Mouse (Mus musculus) hindbrain, embryonic 10.5 days (tissue): ENCODE measurements around the gene Ptgdr2. TPM values are rescaled to one million over a fixed set of nuclear protein-coding genes. Genes with fewer than 3 reads are reported as not detected.
A peak's percentile ranks its signal among the peaks of the same experiment; 100 is the strongest.

Source experiments
- DNase-seq: peaks from one replicate; pipeline ENCODE4 v3.0.0-alpha.2; 2017; ENCODE audit warnings: low spot score
- H3K27ac ChIP-seq: fragments of 300-500 bp; sonication (generic); 2 replicates; pipeline ENCODE4 v1.5.1; 2016; ENCODE audit warnings: mild to moderate bottlenecking, moderate library complexity
- H3K27me3 ChIP-seq: fragments of 300-500 bp; sonication (generic); 2 replicates; pipeline ENCODE4 v1.6.1; 2016; ENCODE audit warnings: mild to moderate bottlenecking; ENCODE audit not compliant: poor library complexity, insufficient read depth, severe bottlenecking
- H3K36me3 ChIP-seq: fragments of 300-500 bp; sonication (generic); 2 replicates; pipeline ENCODE4 v1.6.1; 2016; ENCODE audit warnings: mild to moderate bottlenecking, moderate library complexity
- H3K4me1 ChIP-seq: fragments of 300-500 bp; sonication (generic); replicated peaks from 2 replicates; pipeline ENCODE4 v1.6.1; 2016; ENCODE audit warnings: mild to moderate bottlenecking
- H3K4me3 ChIP-seq: fragments of 300-500 bp; sonication (generic); 2 replicates; pipeline ENCODE4 v1.5.1; 2016; ENCODE audit warnings: mild to moderate bottlenecking, moderate library complexity
- H3K9me3 ChIP-seq: fragments of 300-500 bp; sonication (generic); 2 replicates; pipeline ENCODE4 v1.6.1; 2016; ENCODE audit warnings: mild to moderate bottlenecking, moderate library complexity
- WGBS: fragments of 180-500 bp; shearing (Covaris S2); methylation state at CpG from one replicate; pipeline ENCODE4 v1.1.7; 2016; 5-methylcytosine and 5-hydroxymethylcytosine counted together
- polyA plus RNA-seq: library from polyadenylated mRNA; unstranded; fragments of >200 nt; fragmentation: Nextera tagmentation; extraction: Ambion mirVana; gene quantifications from 2 replicates; pipeline ENCODE4 v1.2.1, GENCODE M21; 2016

Ptgdr2 gene
- polyA plus RNA-seq, 1 experiment from 2014 or later, result not detected

- Histone ChIP-seq H3K9me3 (no peaks in the 10 kb centered on the region), H3K27ac (peak overlapping the region; percentile 93), H3K27me3 (peaks cover 10% of the 10 kb centered on the region), H3K4me3 (peak overlapping the region; percentile 56), H3K4me1 (peaks cover 20% of the 10 kb centered on the region), H3K36me3 (peaks cover 38% of the 10 kb centered on the region)
- 17% methylated on average over 37 of the region's 37 CpGs for WGBS
- DNase-seq, result peak; percentile 89
Observed at GRCm38 (mm10) chr19:10940097-10940800, 3.3 kb downstream of the Ptgdr2 start.

- Histone ChIP-seq H3K36me3 (peaks cover 44% of the 10 kb centered on the region), H3K9me3 (no peaks in the 10 kb centered on the region), H3K4me1 (peaks cover 20% of the 10 kb centered on the region), H3K27me3 (peaks cover 10% of the 10 kb centered on the region), H3K4me3 (peak overlapping the region; percentile 56), H3K27ac (peak overlapping the region; percentile 93)
- DNase-seq, result peak; percentile 73
- WGBS, result 1% methylated on average over 40 of the region's 40 CpGs
Observed at GRCm38 (mm10) chr19:10940801-10941457, 4.0 kb downstream of the Ptgdr2 start.

- Histone ChIP-seq H3K36me3 (peaks cover 55% of the 10 kb centered on the region), H3K27me3 (peaks cover 10% of the 10 kb centered on the region), H3K4me1 (peaks cover 44% of the 10 kb centered on the region), H3K9me3 (no peaks in the 10 kb centered on the region), H3K4me3 (no peak overlapping the region), H3K27ac (no peak overlapping the region)
- DNase-seq, result no peak
- WGBS, result 83% methylated on average over 3 of the region's 3 CpGs
Observed at GRCm38 (mm10) chr19:10943955-10944354, 7.0 kb downstream of the Ptgdr2 start.

- H3K4me3 ChIP-seq, result peak overlapping the region; percentile 98
- 88% methylated on average over 3 of the region's 3 CpGs for WGBS
Observed at GRCm38 (mm10) chr19:10946506-10946905, 9.5 kb downstream of the Ptgdr2 start.

GRCm38 (mm10) chr19:10947219-10947618 lies 10.3 kb downstream of the Ptgdr2 start:
- H3K4me3 ChIP-seq, result peak overlapping the region; percentile 98
- H3K27ac ChIP-seq, result no peak overlapping the region
- peaks cover 48% of the 10 kb centered on the region for H3K36me3 ChIP-seq
- no peaks in the 10 kb centered on the region for H3K27me3 ChIP-seq
- no peak for DNase-seq
- WGBS, result 90% methylated on average over 5 of the region's 5 CpGs
- H3K4me1 ChIP-seq, result peaks cover 39% of the 10 kb centered on the region
- H3K9me3 ChIP-seq, result no peaks in the 10 kb centered on the region

More at GRCm38 (mm10) chr19:10946506-10946905, 9.5 kb downstream of the Ptgdr2 start:
- peaks cover 5% of the 10 kb centered on the region; the same call in 1 of the 2 replicates for H3K27me3 ChIP-seq
- no peaks in the 10 kb centered on the region for H3K9me3 ChIP-seq
- no peak for DNase-seq
- no peak overlapping the region for H3K27ac ChIP-seq
- peaks cover 55% of the 10 kb centered on the region for H3K36me3 ChIP-seq
- H3K4me1 ChIP-seq, result peaks cover 35% of the 10 kb centered on the region

- H3K4me1 ChIP-seq, result peaks cover 44% of the 10 kb centered on the region
- peak overlapping the region; percentile 82 for H3K27ac ChIP-seq
- under 1% methylated on average over 20 of the region's 20 CpGs for WGBS
- no peaks in the 10 kb centered on the region for H3K27me3 ChIP-seq
- no peak for DNase-seq
- H3K36me3 ChIP-seq, result peaks cover 36% of the 10 kb centered on the region
- no peaks in the 10 kb centered on the region for H3K9me3 ChIP-seq
- H3K4me3 ChIP-seq, result peak overlapping the region; percentile 98
Observed at GRCm38 (mm10) chr19:10948416-10948815, 11.5 kb downstream of the Ptgdr2 start.

GRCm38 (mm10) chr19:10949112-10949511 lies 12.2 kb downstream of the Ptgdr2 start, which contains the start of gene Ccdc86:
TSS of gene Ccdc86 (minus strand) at chr19:10949266.
- Histone ChIP-seq H3K9me3 (no peaks in the 10 kb centered on the region), H3K36me3 (peaks cover 29% of the 10 kb centered on the region), H3K27me3 (no peaks in the 10 kb centered on the region), H3K4me1 (peaks cover 44% of the 10 kb centered on the region), H3K4me3 (peak within 1 kb of the TSS; percentile 98), H3K27ac (peak within 1 kb of the TSS; percentile 82)
- peak; percentile 98 for DNase-seq
- WGBS, result under 1% methylated on average over 30 of the region's 30 CpGs

GRCm38 (mm10) chr19:10949558-10949957 lies 12.6 kb downstream of the Ptgdr2 start:
- H3K4me1 ChIP-seq, result peaks cover 44% of the 10 kb centered on the region
- peaks cover 25% of the 10 kb centered on the region for H3K36me3 ChIP-seq
- DNase-seq, result no peak
- H3K27me3 ChIP-seq, result no peaks in the 10 kb centered on the region
- H3K27ac ChIP-seq, result peak overlapping the region; percentile 82
- 41% methylated on average over 9 of the region's 9 CpGs for WGBS
- peak overlapping the region; percentile 98 for H3K4me3 ChIP-seq
- no peaks in the 10 kb centered on the region for H3K9me3 ChIP-seq

GRCm38 (mm10) chr19:10952021-10952939 lies 15.3 kb downstream of the Ptgdr2 start:
- Histone ChIP-seq H3K27me3 (no peaks in the 10 kb centered on the region), H3K36me3 (no peaks in the 10 kb centered on the region; the same call in 1 of the 2 replicates), H3K9me3 (no peaks in the 10 kb centered on the region), H3K27ac (0 out of 2 replicates have a peak overlapping the region, but pooled peaks have one; percentile 36), H3K4me1 (peaks cover 32% of the 10 kb centered on the region), H3K4me3 (no peak overlapping the region)
- WGBS, result 69% methylated on average over 11 of the region's 11 CpGs
- DNase-seq, result peak; percentile 21

GRCm38 (mm10) chr19:10959085-10959977 lies 22.4 kb downstream of the Ptgdr2 start:
- 37% methylated on average over 11 of the region's 11 CpGs for WGBS
- Histone ChIP-seq H3K4me3 (no peak overlapping the region), H3K27ac (no peak overlapping the region), H3K4me1 (peaks cover 6% of the 10 kb centered on the region), H3K9me3 (no peaks in the 10 kb centered on the region), H3K36me3 (no peaks in the 10 kb centered on the region), H3K27me3 (no peaks in the 10 kb centered on the region)
- peak; percentile 51 for DNase-seq

- H3K27ac ChIP-seq, result no peak overlapping the region
- DNase-seq, result no peak
- peaks cover 6% of the 10 kb centered on the region for H3K4me1 ChIP-seq
- H3K4me3 ChIP-seq, result no peak overlapping the region
- no peaks in the 10 kb centered on the region for H3K9me3 ChIP-seq
- H3K27me3 ChIP-seq, result no peaks in the 10 kb centered on the region
- no peaks in the 10 kb centered on the region for H3K36me3 ChIP-seq
- WGBS, result 46% methylated on average over 12 of the region's 12 CpGs
Observed at GRCm38 (mm10) chr19:10959978-10960346, 23.0 kb downstream of the Ptgdr2 start.

GRCm38 (mm10) chr19:10965721-10966120 lies 28.8 kb downstream of the Ptgdr2 start:
- 88% methylated on average over 7 of the region's 7 CpGs for WGBS
- no peaks in the 10 kb centered on the region for H3K36me3 ChIP-seq

More at GRCm38 (mm10) chr19:10965721-10966120, 28.8 kb downstream of the Ptgdr2 start:
- no peaks in the 10 kb centered on the region for H3K4me1 ChIP-seq
- DNase-seq, result no peak
- no peak overlapping the region for H3K27ac ChIP-seq
- peaks cover 7% of the 10 kb centered on the region; the same call in 1 of the 2 replicates for H3K9me3 ChIP-seq
- no peaks in the 10 kb centered on the region for H3K27me3 ChIP-seq
- no peak overlapping the region for H3K4me3 ChIP-seq
